10 mouse cellular contexts compared by ENCODE assay signal in the genomic region with DNA sequence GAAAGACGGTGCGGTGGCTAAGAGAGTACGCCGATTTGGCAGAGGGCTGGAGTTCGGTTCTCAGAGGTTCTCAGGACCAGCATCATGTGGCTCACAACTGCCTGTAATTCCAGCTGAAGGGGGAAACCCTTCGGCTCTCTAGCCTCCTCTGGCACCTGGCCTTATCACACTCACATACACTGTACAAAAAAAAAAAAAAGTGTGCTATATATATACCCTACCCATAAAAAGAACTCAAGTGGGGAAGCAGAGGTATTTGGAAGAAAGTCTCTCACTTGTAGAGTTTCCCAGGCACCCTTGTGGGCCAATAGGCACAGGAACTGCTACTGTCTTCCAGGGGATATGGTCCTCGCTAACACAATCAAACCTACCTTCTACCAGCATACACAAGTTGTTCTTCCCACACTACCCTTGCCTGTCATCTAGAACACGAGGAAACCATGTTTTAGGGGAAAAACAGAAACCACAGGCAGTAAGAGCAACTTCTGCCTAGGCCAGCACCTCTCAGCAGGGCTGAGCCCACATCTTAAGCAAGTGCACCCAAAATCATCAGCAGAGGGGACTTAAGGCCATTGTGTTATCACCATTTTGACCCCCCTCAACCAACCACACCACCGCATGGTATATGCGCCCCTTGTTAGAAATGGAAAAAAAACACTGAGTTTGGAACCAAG. TPM values are rescaled to one million over a fixed set of nuclear protein-coding genes. Genes with fewer than 3 reads are reported as not detected.
DNase-seq lines count a peak whose midpoint lies in the region; ATAC-seq and TF ChIP-seq lines count a peak whose summit lies in the region.
"Had no signal": no experiment of that assay in that cellular context is flagged by ENCODE, and none has a peak within 500 bp of the region (broad histone marks: within the 10 kb centered on the region; RNA-seq: fewer than 3 reads in every experiment).

No protein-coding gene starts in this region.

- WGBS in heart, embryonic 16.5 days, result 24% methylated on average over 10 of the region's 10 CpGs
- 36% methylated on average over 10 of the region's 10 CpGs for WGBS in thymus, adult 2 months
- 47% methylated on average over 10 of the region's 10 CpGs for WGBS in intestine, postnatal 0 days
- 55% methylated on average over 10 of the region's 10 CpGs for WGBS in stomach, embryonic 15.5 days

- peaks cover 67% of the 10 kb centered on the region for H3K4me1 ChIP-seq in heart, embryonic 16.5 days (ENCODE audit: control insufficient read depth, insufficient read depth, low read length)
- peaks cover 60% of the 10 kb centered on the region for H3K4me1 ChIP-seq in thymus, adult 2 months (replicated peaks; ENCODE audit: control insufficient read depth, insufficient read depth, low read length)
- peaks cover 43% of the 10 kb centered on the region for H3K4me1 ChIP-seq in intestine, postnatal 0 days (replicated peaks; ENCODE audit: control insufficient read depth, insufficient read depth, low read length)
- H3K4me1 ChIP-seq in stomach, embryonic 15.5 days, result peaks cover 61% of the 10 kb centered on the region

- TF ChIP-seq CTCF in thymus, adult 2 months (IDR thresholded peaks at IDR 0.05; ENCODE audit: borderline replicate concordance, control insufficient read depth, extremely low read depth, insufficient read depth, low read length, poor library complexity), result no peak
- TF ChIP-seq CTCF in intestine, postnatal 0 days (IDR thresholded peaks at IDR 0.05; ENCODE audit: low read depth), result no peak

- no peaks in the 10 kb centered on the region for H3K9me3 ChIP-seq in heart, embryonic 16.5 days (replicated peaks; ENCODE audit: control insufficient read depth, low read length)
- no peaks in the 10 kb centered on the region for H3K9me3 ChIP-seq in intestine, postnatal 0 days (ENCODE audit: control insufficient read depth)
- H3K9me3 ChIP-seq in stomach, embryonic 15.5 days, result no peaks in the 10 kb centered on the region

- peak overlapping the region; percentile 88 for H3K4me2 ChIP-seq in heart, embryonic 16.5 days (ENCODE audit: low read depth, low read length)
- peak overlapping the region; percentile 80; the same call in 1 of the 2 replicates for H3K4me2 ChIP-seq in intestine, postnatal 0 days (replicated peaks; ENCODE audit: low read depth)
- H3K4me2 ChIP-seq in stomach, embryonic 15.5 days, result peak overlapping the region; percentile 82; the same call in 1 of the 2 replicates

- H3K9ac ChIP-seq in heart, embryonic 16.5 days (ENCODE audit: low read length), result peak overlapping the region; percentile 38
- no peak overlapping the region for H3K9ac ChIP-seq in intestine, postnatal 0 days (ENCODE audit: low read depth, low read length)
- no peak overlapping the region for H3K9ac ChIP-seq in stomach, embryonic 15.5 days

- no peaks in the 10 kb centered on the region for H3K36me3 ChIP-seq in heart, embryonic 16.5 days (ENCODE audit: control insufficient read depth, insufficient read depth)
- no peaks in the 10 kb centered on the region for H3K36me3 ChIP-seq in thymus, adult 2 months (ENCODE audit: control insufficient read depth, insufficient read depth, low read length)
- H3K36me3 ChIP-seq in intestine, postnatal 0 days (ENCODE audit: control insufficient read depth, insufficient read depth), result peaks cover 4% of the 10 kb centered on the region; the same call in 1 of the 2 replicates
- H3K36me3 ChIP-seq in stomach, embryonic 15.5 days, result no peaks in the 10 kb centered on the region

- peak overlapping the region; percentile 94 for H3K27ac ChIP-seq in heart, embryonic 16.5 days (ENCODE audit: low read length)
- peak overlapping the region; percentile 83 for H3K27ac ChIP-seq in thymus, adult 2 months (ENCODE audit: control insufficient read depth, insufficient read depth, low read length)
- H3K27ac ChIP-seq in intestine, postnatal 0 days (ENCODE audit: low read depth, low read length), result peak overlapping the region; percentile 5; the same call in 1 of the 2 replicates
- H3K27ac ChIP-seq in stomach, embryonic 15.5 days, result peak overlapping the region; percentile 98

- DNase-seq in heart, adult 18-20 months, result no peak
- no peak for DNase-seq in thymus, adult 2 months
- DNase-seq in thymus, postnatal 14 days, result no peak
- DNase-seq in retina, postnatal 1 day, result no peak
- DNase-seq: lung, postnatal 14 days had no signal

- no peaks in the 10 kb centered on the region for H3K27me3 ChIP-seq in heart, embryonic 16.5 days (ENCODE audit: control insufficient read depth, insufficient read depth, low read length)
- no peaks in the 10 kb centered on the region for H3K27me3 ChIP-seq in thymus, adult 2 months (ENCODE audit: control insufficient read depth, insufficient read depth, low read length)
- H3K27me3 ChIP-seq in intestine, postnatal 0 days (replicated peaks; ENCODE audit: control insufficient read depth, insufficient read depth, low read length), result no peaks in the 10 kb centered on the region
- H3K27me3 ChIP-seq in stomach, embryonic 15.5 days (replicated peaks), result no peaks in the 10 kb centered on the region

- TF ChIP-seq POLR2A in thymus, adult 2 months (IDR thresholded peaks at IDR 0.05; ENCODE audit: control insufficient read depth, extremely low read depth, insufficient read depth, low read length, poor library complexity), result no peak

- H3K4me3 ChIP-seq in heart, embryonic 16.5 days (ENCODE audit: low read length), result peak overlapping the region; percentile 16; the same call in 1 of the 2 replicates
- H3K4me3 ChIP-seq in thymus, adult 2 months (ENCODE audit: control insufficient read depth, insufficient read depth, low read length), result no peak overlapping the region
- H3K4me3 ChIP-seq in intestine, postnatal 0 days (ENCODE audit: low read depth, low read length), result no peak overlapping the region
- H3K4me3 ChIP-seq in stomach, embryonic 15.5 days (replicated peaks), result no peak overlapping the region; the same call in 1 of the 2 replicates
- H3K4me3 ChIP-seq: erythroblast, embryonic 14.5 days had no signal

- no peak for ATAC-seq in heart, embryonic 16.5 days (replicated peaks; ENCODE audit: extremely low read depth, insufficient read depth, low FRiP score)
- ATAC-seq in intestine, postnatal 0 days, result no peak
- ATAC-seq in stomach, embryonic 15.5 days (ENCODE audit: insufficient read depth, low FRiP score, low read depth), result no peak
- no peak for ATAC-seq in frontal cortex, adult (ENCODE audit: low TSS enrichment)

RNA-seq across cellular contexts. Expression of a gene that starts 4.4 kb away (rescaled TPM):
- 22.8 and 29.7 TPM in 2 replicates for polyA plus RNA-seq in heart, embryonic 16.5 days (2015; fragmentation: Nextera tagmentation; extraction: Ambion mirVana)
- 100 to 1,000 TPM; 117 to 119 TPM for total RNA-seq in heart, adult 18-20 months (2021)
- polyA plus RNA-seq in thymus, adult 2 months (2012; rRNA removed), result 167 and 193 TPM in 2 replicates
- polyA plus RNA-seq in intestine, postnatal 0 days (2015; fragmentation: Nextera tagmentation; extraction: Ambion mirVana), result 25.7 and 27.7 TPM in 2 replicates
- polyA plus RNA-seq in stomach, embryonic 15.5 days (2015; fragmentation: Nextera tagmentation; extraction: Ambion mirVana), result 57.0 TPM in 2 replicates

Comparison
In these comparisons a context has a peak if more than half of its experiments do, and no peak if none do; other contexts are left out.
1. H3K27ac ChIP-seq: peak in every context shown above with its lines; median percentile 98 in stomach, embryonic 15.5 days; 94 in heart, embryonic 16.5 days; 83 in thymus, adult 2 months; 5 in intestine, postnatal 0 days.